In genomic region chr6:119201575-119201974, GRCm38 (mm10) we compare ENCODE assay signal across 17 mouse cellular contexts. TPM values are rescaled to one million over a fixed set of nuclear protein-coding genes. Genes with fewer than 3 reads are reported as not detected.
"Had no signal": no experiment of that assay in that cellular context is flagged by ENCODE, and none has a peak within 500 bp of the region (broad histone marks: within the 10 kb centered on the region; RNA-seq: fewer than 3 reads in every experiment).

No protein-coding gene starts in this region.

- H3K27ac ChIP-seq: left cerebral cortex, adult 2 months; limb, embryonic 10.5 days; liver, embryonic 12.5 days; lung, embryonic 15.5 days; macrophage; midbrain, embryonic 15.5 days; neural tube, embryonic 13.5 days; stomach, embryonic 15.5 days had no signal

- H3K9me3 ChIP-seq: limb, embryonic 10.5 days; liver, embryonic 12.5 days; lung, embryonic 15.5 days; megakaryocyte, embryonic 14.5 days; midbrain, embryonic 15.5 days; neural tube, embryonic 13.5 days; stomach, embryonic 15.5 days had no signal

- H3K27me3 ChIP-seq: liver, embryonic 12.5 days; lung, embryonic 15.5 days; megakaryocyte, embryonic 14.5 days; midbrain, embryonic 15.5 days; neural tube, embryonic 13.5 days; stomach, embryonic 15.5 days had no signal

- H3K9ac ChIP-seq: liver, embryonic 12.5 days; lung, embryonic 15.5 days; midbrain, embryonic 15.5 days; neural tube, embryonic 13.5 days; stomach, embryonic 15.5 days had no signal

- DNase-seq: kidney, postnatal 25 days; lung, postnatal 14 days; retina, postnatal 1 day; spleen, adult 18-20 months; thymus, adult 2 months; thymus, postnatal 25 days had no signal

- ATAC-seq: liver, embryonic 12.5 days; midbrain, embryonic 15.5 days had no signal

- H3K4me1 ChIP-seq: stomach, embryonic 15.5 days had no signal

- H3K36me3 ChIP-seq: limb, embryonic 10.5 days; lung, embryonic 15.5 days had no signal

- H3K4me2 ChIP-seq: liver, embryonic 12.5 days; lung, embryonic 15.5 days; midbrain, embryonic 11.5 days; midbrain, embryonic 15.5 days; neural tube, embryonic 13.5 days; stomach, embryonic 15.5 days had no signal

- H3K4me3 ChIP-seq: left cerebral cortex, adult 2 months; limb, embryonic 10.5 days; liver, embryonic 12.5 days; lung, embryonic 15.5 days; megakaryocyte, embryonic 14.5 days; midbrain, embryonic 15.5 days; neural tube, embryonic 13.5 days; stomach, embryonic 15.5 days had no signal

RNA-seq across cellular contexts. Expression of gene Cacna1c, which starts 5.4 kb away (rescaled TPM):
- polyA plus RNA-seq: macrophage had no signal

RNA-seq across cellular contexts. Expression of gene Cacna2d4, which starts 34.8 kb away (rescaled TPM):
- polyA plus RNA-seq: kidney, embryonic 16.5 days; limb, embryonic 10.5 days; macrophage had no signal
